Mouse (Mus musculus) heart, adult 2 months (tissue): Measurements from ENCODE around the gene P2rx4. TPM values are rescaled to one million over a fixed set of nuclear protein-coding genes. Genes with fewer than 3 reads are reported as not detected.

Experiments used
- DNase-seq, 2 experiments: peaks; one replicate each; pipeline ENCODE4 v3.0.0; 2021
- H3K27ac ChIP-seq: fragments of 200-600 bp; 2 replicates; pipeline ENCODE4 v1.8.1; 2022
- H3K27me3 ChIP-seq: fragments of 200-500 bp; 2 replicates; pipeline ENCODE4 v1.6.1; 2012; ENCODE audit warnings: mild to moderate bottlenecking, low read length, inconsistent platforms, mixed read lengths; ENCODE audit not compliant: control insufficient read depth, insufficient read depth
- H3K36me3 ChIP-seq: fragments of 200-500 bp; 2 replicates; pipeline ENCODE4 v1.6.1; 2012; ENCODE audit warnings: low read length, inconsistent platforms; ENCODE audit not compliant: control insufficient read depth, insufficient read depth
- H3K4me1 ChIP-seq: fragments of 200-500 bp; 2 replicates; pipeline ENCODE4 v1.6.1; 2011; ENCODE audit warnings: low read length; ENCODE audit not compliant: control insufficient read depth, insufficient read depth
- H3K4me3 ChIP-seq: fragments of 200-600 bp; 2 replicates; pipeline ENCODE4 v1.8.1; 2022
- H3K79me2 ChIP-seq: fragments of 200-500 bp; replicated peaks from 2 replicates; pipeline ENCODE4 v1.6.1; 2012; ENCODE audit warnings: mild to moderate bottlenecking, inconsistent platforms, low read length, moderate library complexity, mixed read lengths; ENCODE audit not compliant: control insufficient read depth, insufficient read depth
- H3K9ac ChIP-seq: fragments of 200-500 bp; 2 replicates; pipeline ENCODE4 v1.6.1; 2012; ENCODE audit warnings: low read depth, mild to moderate bottlenecking, control low read depth, inconsistent platforms, low read length, mixed read lengths
- CTCF ChIP-seq: fragments of 200-600 bp; IDR thresholded peaks from 2 replicates; pipeline ENCODE4 v1.8.1; 2022; ENCODE audit warnings: antibody characterized with exemption, mild to moderate bottlenecking, moderate library complexity
- EP300 ChIP-seq: fragments of 200-500 bp; IDR thresholded peaks from 2 replicates; pipeline ENCODE4 v1.6.1; 2011; ENCODE audit warnings: low read depth, low read length, control low read depth; ENCODE audit not compliant: insufficient read depth
- POLR2A ChIP-seq: fragments of 200-500 bp; IDR thresholded peaks from 2 replicates; pipeline ENCODE4 v1.6.1; 2011; ENCODE audit warnings: mild to moderate bottlenecking, low read depth, low read length, control low read depth; ENCODE audit not compliant: insufficient read depth
- WGBS: fragments of 180-500 bp; shearing (Covaris S2); methylation state at CpG from one replicate; pipeline ENCODE4 v1.1.7; 2018; 5-methylcytosine and 5-hydroxymethylcytosine counted together
- intact Hi-C: fragments of 180-260 bp; cut with DNase I; formaldehyde crosslinking; loops from one replicate; pipeline ENCODE4 v1.15.1; 2025
- polyA plus RNA-seq: library from polyadenylated mRNA; depleted of rRNA; stranded (reverse); fragments of >200 nt; gene quantifications from 2 replicates; pipeline ENCODE4 v1.2.3, GENCODE M21; 2012
- total RNA-seq, 2 experiments: library from RNA; stranded (reverse); gene quantifications; 2 replicates each; pipeline ENCODE4 v1.2.3; 2021

P2rx4 gene
- total and polyA plus RNA-seq, 3 experiments = 17.4 to 28.9 (median 19.0) TPM

- 29% methylated on average over 15 of the region's 15 CpGs for WGBS
- intact Hi-C loops = loop anchor here (5.0 kb wide), 1 partner anchor 330 kb away; no protein-coding TSS in a partner anchor
- peak; percentile 39 to 40 for DNase-seq
- H3K9ac ChIP-seq = peak overlapping the region; percentile 32; the same call in 1 of the 2 replicates
- no peaks in the 10 kb centered on the region for H3K79me2 ChIP-seq
- no peak overlapping the region for H3K4me3 ChIP-seq
- H3K4me1 ChIP-seq = peaks cover 6% of the 10 kb centered on the region
- H3K27me3 ChIP-seq = no peaks in the 10 kb centered on the region
- TF ChIP-seq EP300 (no peak), POLR2A (peak; percentile 22; the same call in 1 of the 2 replicates)
- H3K36me3 ChIP-seq = no peaks in the 10 kb centered on the region
- peak overlapping the region; percentile 62 for H3K27ac ChIP-seq
These were observed 24.8 kb downstream of the P2rx4 start for GRCm38 (mm10) chr5:122731991-122732673.

DNA sequence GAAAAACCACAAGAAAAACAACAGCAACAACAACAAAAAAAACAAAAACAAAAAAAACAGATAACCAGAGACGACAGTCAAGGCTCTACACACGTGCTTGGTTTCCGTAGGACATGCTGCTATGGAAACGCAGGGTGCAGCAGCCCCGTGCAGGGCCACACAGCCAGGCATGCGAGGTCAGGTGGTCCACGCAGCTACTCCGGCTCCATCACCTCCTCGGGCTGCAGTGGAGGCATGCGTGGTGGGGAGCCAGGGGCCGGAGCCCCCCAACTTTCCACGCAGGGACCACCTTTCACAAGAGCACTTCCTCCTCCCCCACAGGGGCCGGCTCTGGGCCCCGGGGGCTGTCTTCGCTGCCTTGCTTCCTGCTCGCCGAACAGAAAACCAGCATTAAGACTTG lies 26.5 kb downstream of the P2rx4 start:
- Histone ChIP-seq H3K9ac (no peak overlapping the region), H3K4me1 (peaks cover 6% of the 10 kb centered on the region), H3K79me2 (no peaks in the 10 kb centered on the region), H3K4me3 (no peak overlapping the region), H3K36me3 (no peaks in the 10 kb centered on the region), H3K27ac (no peak overlapping the region), H3K27me3 (no peaks in the 10 kb centered on the region)
- intact Hi-C loops = loop anchor here (5.0 kb wide), 1 partner anchor 332 kb away; no protein-coding TSS in a partner anchor
- DNase-seq = no peak
- 56% methylated on average over 17 of the region's 17 CpGs for WGBS
- TF ChIP-seq CTCF (no peak), POLR2A (no peak), EP300 (no peak)

GRCm38 (mm10) chr5:122735853-122736252 lies 28.5 kb downstream of the P2rx4 start:
- peaks cover 6% of the 10 kb centered on the region for H3K4me1 ChIP-seq
- WGBS = 80% methylated on average over 7 of the region's 7 CpGs
- TF ChIP-seq CTCF (no peak), POLR2A (no peak), EP300 (no peak)
- H3K27me3 ChIP-seq = no peaks in the 10 kb centered on the region
- no peak for DNase-seq
- no peaks in the 10 kb centered on the region for H3K36me3 ChIP-seq
- intact Hi-C loops = no loop called here
- no peaks in the 10 kb centered on the region for H3K79me2 ChIP-seq
- H3K4me3 ChIP-seq = no peak overlapping the region
- no peak overlapping the region for H3K27ac ChIP-seq
- no peak overlapping the region for H3K9ac ChIP-seq

- Histone ChIP-seq H3K79me2 (no peaks in the 10 kb centered on the region), H3K27ac (no peak overlapping the region), H3K27me3 (no peaks in the 10 kb centered on the region), H3K4me3 (no peak overlapping the region), H3K36me3 (no peaks in the 10 kb centered on the region), H3K4me1 (peaks cover 4% of the 10 kb centered on the region), H3K9ac (no peak overlapping the region)
- TF ChIP-seq CTCF (no peak), EP300 (no peak), POLR2A (no peak)
- intact Hi-C loops = no loop called here
- no peak for DNase-seq
- 93% methylated on average over 15 of the region's 15 CpGs for WGBS
These were observed 29.4 kb downstream of the P2rx4 start for GRCm38 (mm10) chr5:122736761-122737160.

GRCm38 (mm10) chr5:122743880-122744422 lies 36.6 kb downstream of the P2rx4 start:
- TF ChIP-seq CTCF (no peak), POLR2A (no peak), EP300 (no peak)
- Histone ChIP-seq H3K36me3 (no peaks in the 10 kb centered on the region), H3K4me3 (no peak overlapping the region), H3K9ac (no peak overlapping the region), H3K79me2 (no peaks in the 10 kb centered on the region), H3K4me1 (no peaks in the 10 kb centered on the region), H3K27ac (no peak overlapping the region), H3K27me3 (no peaks in the 10 kb centered on the region)
- no peak for DNase-seq
- 89% methylated on average over 13 of the region's 13 CpGs for WGBS
- intact Hi-C loops = no loop called here

DNA sequence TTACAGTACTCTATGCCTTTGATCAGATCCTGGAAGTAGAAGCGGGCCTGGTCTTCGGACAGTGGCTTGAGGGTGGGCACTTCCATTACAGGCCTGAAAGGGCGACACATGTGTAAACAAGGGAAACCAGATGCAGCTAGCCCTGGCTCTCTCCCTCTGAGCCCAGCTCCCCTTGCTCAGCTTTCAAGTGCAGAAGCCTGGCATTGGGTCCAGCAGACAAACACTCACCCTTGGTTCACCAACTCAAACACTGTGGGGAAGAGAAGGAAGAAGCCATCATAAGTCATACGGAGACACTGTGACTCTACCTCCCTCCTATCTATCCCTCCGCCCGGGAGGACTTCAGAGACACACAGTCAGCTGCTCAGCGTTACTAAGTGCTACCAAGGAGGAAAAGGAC lies 40.6 kb downstream of the P2rx4 start:
- 86% methylated on average over 7 of the region's 7 CpGs for WGBS
- Histone ChIP-seq H3K9ac (no peak overlapping the region), H3K27ac (no peak overlapping the region), H3K79me2 (no peaks in the 10 kb centered on the region), H3K4me1 (no peaks in the 10 kb centered on the region), H3K4me3 (no peak overlapping the region), H3K36me3 (no peaks in the 10 kb centered on the region), H3K27me3 (no peaks in the 10 kb centered on the region)
- intact Hi-C loops = no loop called here
- TF ChIP-seq CTCF (no peak), POLR2A (no peak), EP300 (no peak)
- DNase-seq = no peak
